Mouse (Mus musculus) thymus, postnatal 0 days (tissue): ENCODE measurements around the gene Etv5. TPM values are rescaled to one million over a fixed set of nuclear protein-coding genes. Genes with fewer than 3 reads are reported as not detected.

Experiments
- DNase-seq: peaks from one replicate; pipeline ENCODE4 v3.0.0-alpha.2; 2015; ENCODE audit warnings: low spot score
- polyA plus RNA-seq: library from polyadenylated mRNA; unstranded; fragments of >200 nt; fragmentation: Nextera tagmentation; extraction: Ambion mirVana; gene quantifications from 2 replicates; pipeline ENCODE4 v1.2.1, GENCODE M21; 2015

The Etv5 gene
- 12.1 and 14.7 TPM in 2 replicates for polyA plus RNA-seq

- peak; percentile 99 for DNase-seq
These were observed at the start of gene Etv5 for GRCm38 (mm10) chr16:22439499-22440177. Gene Etv5 (minus strand): TSS chr16:22439719.

GRCm38 (mm10) chr16:22483900-22484299 lies 44.4 kb upstream of the Etv5 start:
- DNase-seq = no peak

GRCm38 (mm10) chr16:22479322-22479721 lies 39.8 kb upstream of the Etv5 start:
- no peak for DNase-seq

GRCm38 (mm10) chr16:22471728-22472127 lies 32.2 kb upstream of the Etv5 start:
- no peak for DNase-seq

GRCm38 (mm10) chr16:22469385-22469784 lies 29.9 kb upstream of the Etv5 start:
- no peak for DNase-seq

GRCm38 (mm10) chr16:22467111-22467510 lies 27.6 kb upstream of the Etv5 start:
- DNase-seq = no peak

GRCm38 (mm10) chr16:22466381-22466780 lies 26.9 kb upstream of the Etv5 start:
- DNase-seq = peak; percentile 71

GRCm38 (mm10) chr16:22462220-22462619 lies 22.7 kb upstream of the Etv5 start:
- no peak for DNase-seq

- DNase-seq = peak; percentile 42
These were observed 22.2 kb upstream of the Etv5 start for GRCm38 (mm10) chr16:22461728-22462127.

- DNase-seq = no peak
These were observed 21.4 kb upstream of the Etv5 start for GRCm38 (mm10) chr16:22460960-22461359.

- no peak for DNase-seq
These were observed 12.6 kb upstream of the Etv5 start for GRCm38 (mm10) chr16:22452082-22452481.

- DNase-seq = no peak
These were observed 8.6 kb upstream of the Etv5 start for GRCm38 (mm10) chr16:22448093-22448492.

- no peak for DNase-seq
These were observed 5.3 kb upstream of the Etv5 start for GRCm38 (mm10) chr16:22444786-22445185.

- DNase-seq = no peak
These were observed 2.7 kb upstream of the Etv5 start for GRCm38 (mm10) chr16:22442202-22442601.

- DNase-seq = no peak
These were observed 1.8 kb upstream of the Etv5 start for GRCm38 (mm10) chr16:22441317-22441716.

- DNase-seq = peak; percentile 24
These were observed 750 bp upstream of the Etv5 start for GRCm38 (mm10) chr16:22440269-22440668.

GRCm38 (mm10) chr16:22438441-22439373 lies 812 bp downstream of the Etv5 start:
- DNase-seq = peak; percentile 61

GRCm38 (mm10) chr16:22436106-22436505 lies 3.4 kb downstream of the Etv5 start:
- DNase-seq = no peak

GRCm38 (mm10) chr16:22434530-22434929 lies 5.0 kb downstream of the Etv5 start:
- no peak for DNase-seq

- no peak for DNase-seq
These were observed 5.6 kb downstream of the Etv5 start for GRCm38 (mm10) chr16:22433944-22434343.

- peak; percentile 39 for DNase-seq
These were observed 7.7 kb downstream of the Etv5 start for GRCm38 (mm10) chr16:22431773-22432172.

GRCm38 (mm10) chr16:22431335-22431734 lies 8.2 kb downstream of the Etv5 start:
- no peak for DNase-seq
